Mouse (Mus musculus) testis, adult 2 months (tissue): Measurements from ENCODE around the gene Macf1.

Source experiments
- CTCF ChIP-seq: fragments of 200-500 bp; IDR thresholded peaks from 2 replicates; pipeline ENCODE4 v1.5.1; 2012; ENCODE audit warnings: low read depth, mild to moderate bottlenecking, inconsistent platforms, low read length, moderate library complexity; ENCODE audit not compliant: control insufficient read depth, insufficient read depth, insufficient replicate concordance
- POLR2A ChIP-seq: fragments of 200-500 bp; IDR thresholded peaks from 2 replicates; pipeline ENCODE4 v1.6.1; 2012; ENCODE audit warnings: low read depth, mild to moderate bottlenecking, inconsistent platforms, low read length, moderate library complexity; ENCODE audit not compliant: control insufficient read depth

DNA sequence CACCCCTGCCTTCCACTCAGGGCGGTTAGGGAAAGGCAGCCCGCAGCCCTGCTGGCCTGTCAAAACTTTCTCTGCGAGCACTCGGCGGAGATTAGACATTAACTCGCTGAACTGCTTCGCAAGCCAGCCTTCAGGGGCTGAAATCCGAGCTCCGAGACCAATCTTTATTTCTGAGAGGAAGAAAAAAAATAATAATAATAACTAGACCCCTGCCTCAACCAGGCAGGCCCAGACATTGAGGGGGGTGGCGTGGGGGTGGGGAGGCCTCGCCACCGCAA is 20.5 kb downstream of the Macf1 start:
- TF ChIP-seq CTCF (no peak), POLR2A (no peak)
